Mouse (Mus musculus) heart, adult 2 months (tissue): ENCODE measurements around the gene Yif1b.

Experiments used
- CTCF ChIP-seq: fragments of 200-600 bp; IDR thresholded peaks from 2 replicates; pipeline ENCODE4 v1.8.1; 2022; ENCODE audit warnings: antibody characterized with exemption, mild to moderate bottlenecking, moderate library complexity
- EP300 ChIP-seq: fragments of 200-500 bp; IDR thresholded peaks from 2 replicates; pipeline ENCODE4 v1.6.1; 2011; ENCODE audit warnings: low read depth, low read length, control low read depth; ENCODE audit not compliant: insufficient read depth
- POLR2A ChIP-seq: fragments of 200-500 bp; IDR thresholded peaks from 2 replicates; pipeline ENCODE4 v1.6.1; 2011; ENCODE audit warnings: mild to moderate bottlenecking, low read depth, low read length, control low read depth; ENCODE audit not compliant: insufficient read depth

GRCm38 (mm10) chr7:29290691-29291485 lies 52.8 kb downstream of the Yif1b start:
- TF ChIP-seq CTCF, result no peak
- TF ChIP-seq EP300, result no peak
- no peak for TF ChIP-seq POLR2A
